Mouse (Mus musculus) embryonic stem cell, embryonic (primary cell): Measurements from ENCODE around the gene Gpc2.

Experiments used
- CTCF ChIA-PET, 4 experiments: fragments of 300-600 bp in 2 of 4; fragments of 350-600 bp in 2 of 4; sonication (Branson Sonifier 250); formaldehyde crosslinking; loops; one replicate each; lab custom pipeline; 2022; ENCODE audit warnings: inconsistent platforms in 2 of 4; lab: Charles Lee
- POLR2A ChIA-PET, 4 experiments: fragments of 300-600 bp in 2 of 4; fragments of 350-600 bp in 2 of 4; sonication (Branson Sonifier 250); formaldehyde crosslinking; loops; one replicate each; lab custom pipeline; 2022; ENCODE audit warnings: antibody characterized with exemption in 4 of 4, inconsistent platforms in 1 of 4; lab: Charles Lee

Gene Gpc2

GRCm38 (mm10) chr5:138251144-138251543 is 28.7 kb downstream of the Gpc2 start:
- ChIA-PET CTCF (interaction anchor here in 1 of 4 experiments (0.8 kb wide), 1 partner anchor 26 kb away, joined by 3 read pairs; the partner anchor contains the start of gene Nxpe5), POLR2A (interaction anchor here in 3 of 4 experiments (0.6 to 1.3 kb wide), 3 partner anchors 10 to 432 kb away, joined by 4 read pairs; no protein-coding TSS in a partner anchor)

- POLR2A ChIA-PET = interaction anchor here in 1 of 4 experiments (3.2 kb wide), 1 partner anchor 14 kb away, joined by 13 read pairs; the partner anchor contains the start of gene Lamtor4
- CTCF ChIA-PET = interaction anchor here in 1 of 4 experiments (0.8 kb wide), 1 partner anchor 433 kb away, joined by 3 read pairs; no protein-coding TSS in a partner anchor
Measured at GRCm38 (mm10) chr5:138241511-138241910, 38.3 kb downstream of the Gpc2 start.

- ChIA-PET CTCF (no interaction called here), POLR2A (no interaction called here)
Measured at GRCm38 (mm10) chr5:138234224-138234623, 45.6 kb downstream of the Gpc2 start.

GRCm38 (mm10) chr5:138233778-138234177 is 46.0 kb downstream of the Gpc2 start:
- POLR2A ChIA-PET = no interaction called here

GRCm38 (mm10) chr5:138229511-138229910 is 50.3 kb downstream of the Gpc2 start:
- ChIA-PET POLR2A (interaction anchor here in 2 of 4 experiments (0.6 to 2.2 kb wide), 4 partner anchors 9 to 52 kb away, joined by 3 to 7 read pairs (median 4); partner anchors contain the start of gene Lamtor4 (in 2 of the 2)), CTCF (interaction anchor here in 3 of 4 experiments (0.6 to 2.6 kb wide), 6 partner anchors 8 to 326 kb away, joined by 3 to 16 read pairs (median 4); partner anchors contain the start of gene Zfp113 (in 1 of the 3))

More at GRCm38 (mm10) chr5:138233778-138234177, 46.0 kb downstream of the Gpc2 start:
- CTCF ChIA-PET = no interaction called here

- POLR2A ChIA-PET = interaction anchor here in 1 of 4 experiments (0.8 to 1.2 kb wide), 4 partner anchors 33 to 395 kb away, joined by 3 to 4 read pairs (median 4); partner anchors contain the start of genes A430033K04Rik, Cops6 and Mblac1
- CTCF ChIA-PET = interaction anchor here (0.6 to 1.4 kb wide), 10 partner anchors 9 to 430 kb away, joined by 3 to 6 read pairs (median 3); partner anchors contain the start of genes BC037034 (in 1 of the 4) and Zfp113 (in 1 of the 4)
Measured at GRCm38 (mm10) chr5:138228026-138228425, 51.8 kb downstream of the Gpc2 start.

- CTCF ChIA-PET = interaction anchor here in 3 of 4 experiments (0.7 to 1.2 kb wide), 7 partner anchors 10 to 430 kb away, joined by 3 to 4 read pairs (median 3); partner anchors contain the start of gene Zfp113 (in 1 of the 3)
- POLR2A ChIA-PET = interaction anchor here in 1 of 4 experiments (0.8 to 1.2 kb wide), 4 partner anchors 33 to 395 kb away, joined by 3 to 4 read pairs (median 4); partner anchors contain the start of genes A430033K04Rik, Cops6 and Mblac1
Measured at GRCm38 (mm10) chr5:138227367-138227766, 52.4 kb downstream of the Gpc2 start.

- ChIA-PET CTCF (interaction anchor here in 1 of 4 experiments (0.6 kb wide), 1 partner anchor 49 kb away, joined by 3 read pairs; no protein-coding TSS in a partner anchor), POLR2A (no interaction called here)
Measured at GRCm38 (mm10) chr5:138226491-138226890, 53.3 kb downstream of the Gpc2 start.

- ChIA-PET POLR2A (no interaction called here), CTCF (interaction anchor here in 2 of 4 experiments (0.6 to 0.8 kb wide), 2 partner anchors 25 to 50 kb away, joined by 3 read pairs; no protein-coding TSS in a partner anchor)
Measured at GRCm38 (mm10) chr5:138225700-138226099, 54.1 kb downstream of the Gpc2 start, which contains the start of gene Nxpe5. TSS of gene Nxpe5 (plus strand) at chr5:138225898.
